Mouse (Mus musculus): Measurements from ENCODE around the gene F12.

The F12 gene

DNA sequence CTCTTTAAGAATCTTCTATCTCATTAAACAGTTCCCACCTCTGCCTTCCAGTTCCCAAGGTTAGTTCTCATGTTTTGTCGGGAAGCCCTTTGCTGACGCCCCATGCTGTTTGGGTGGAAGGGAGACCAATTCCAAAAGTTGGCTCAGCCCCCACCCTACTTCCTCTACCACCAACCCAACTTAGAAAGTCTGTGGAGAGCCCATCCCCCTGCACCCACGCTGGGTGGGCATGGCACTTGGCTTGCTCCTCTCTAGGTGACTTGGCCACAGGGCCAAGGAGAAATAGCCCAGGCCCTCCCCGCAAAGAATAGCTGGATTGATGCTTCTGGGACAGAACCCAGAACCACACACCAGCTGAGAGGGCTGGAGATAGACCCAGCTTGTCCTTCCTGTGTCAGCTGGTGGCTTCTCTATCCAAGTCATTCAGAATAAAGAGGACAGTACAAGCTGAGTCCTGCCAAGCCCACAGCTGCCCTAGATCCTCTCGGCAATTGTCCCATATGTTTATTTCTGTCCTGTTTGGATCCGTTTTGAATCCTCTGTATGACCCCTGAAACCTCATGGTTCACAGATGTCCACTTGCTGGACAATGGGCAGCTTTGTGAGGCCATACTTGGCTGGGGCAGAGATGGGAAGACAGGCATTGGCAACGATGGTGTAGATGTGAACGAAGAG lies 55.4 kb downstream of the F12 start:
- no peak for DNase-seq (ENCODE audit: low spot score in 2 of 2)

DNA sequence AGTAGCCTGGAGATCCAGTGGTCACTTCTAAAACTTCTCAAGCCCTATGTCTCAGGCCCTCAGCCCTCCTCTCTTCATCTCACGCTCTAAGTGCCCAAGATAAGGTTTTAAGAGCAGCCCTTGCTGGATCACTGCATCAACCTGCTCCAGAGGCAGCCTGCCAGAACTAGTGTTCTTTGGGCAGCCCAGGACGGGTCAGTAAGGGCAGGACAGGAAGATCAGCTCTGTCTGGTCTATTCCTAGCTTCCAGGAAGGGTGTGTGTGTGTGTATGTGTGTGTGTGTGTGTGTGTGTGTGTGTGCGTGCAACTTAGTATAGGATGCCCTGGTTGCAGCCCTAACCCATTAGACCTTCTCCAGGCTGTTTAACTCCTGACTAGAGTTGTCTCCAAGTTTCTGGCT lies 56.4 kb downstream of the F12 start:
- DNase-seq (ENCODE audit: low spot score in 2 of 2), result no peak

DNA sequence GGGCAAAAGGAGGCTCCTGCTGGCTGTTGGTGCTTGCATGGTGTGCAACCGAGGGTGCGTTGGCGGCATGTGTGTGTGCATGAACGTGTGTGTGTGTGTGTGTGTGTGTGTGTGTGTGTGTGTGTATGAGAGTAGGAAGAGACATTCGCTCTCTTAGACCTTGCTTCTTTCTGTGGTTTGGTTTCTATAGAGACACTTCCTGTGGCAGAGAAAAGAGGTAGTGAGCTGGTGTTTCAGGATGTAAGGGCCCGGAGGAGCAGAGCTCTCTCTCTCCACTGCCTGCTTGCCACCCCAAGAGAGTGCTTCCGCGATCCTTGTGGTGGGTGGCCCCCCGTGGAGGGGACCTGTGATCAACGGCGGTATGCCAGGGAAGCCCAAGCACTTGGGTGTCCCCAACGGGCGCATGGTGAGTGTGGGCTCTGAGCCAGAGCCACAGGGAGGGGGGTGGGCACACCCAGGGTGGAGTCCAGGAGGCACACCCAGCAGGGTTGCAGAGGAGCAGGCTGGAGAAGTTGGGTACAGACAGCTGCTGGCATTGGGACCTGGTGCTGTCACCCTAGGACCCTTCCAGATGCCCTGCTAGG lies 57.0 kb downstream of the F12 start, which contains the start of gene Rgs14:
Rgs14 (plus strand) TSS at position 202 of the 584 bp plus-strand sequence.
- DNase-seq (ENCODE audit: low spot score in 2 of 2), result peak; percentile 54 to 58

DNA sequence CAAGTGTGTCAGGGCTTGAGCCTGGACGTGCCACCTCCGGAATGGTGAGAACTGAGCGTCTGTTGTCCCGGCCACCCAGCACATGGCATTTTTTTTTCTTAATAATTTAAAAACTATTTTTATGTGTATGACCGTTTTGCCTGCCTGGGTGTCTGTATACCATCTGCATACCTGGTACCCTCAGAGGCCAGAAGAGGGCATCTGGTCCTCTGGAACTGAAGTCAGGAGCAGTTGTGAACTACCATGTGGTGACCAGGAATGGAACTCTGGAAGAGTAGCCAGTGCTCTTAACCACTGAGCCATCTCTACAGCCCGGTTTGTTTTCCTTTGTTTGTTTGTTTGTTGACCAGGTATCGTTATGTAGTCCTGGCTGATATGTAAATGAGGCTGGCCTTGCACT lies 58.2 kb downstream of the F12 start:
- DNase-seq (ENCODE audit: low spot score in 2 of 2), result no peak

Measured in spleen, postnatal 14 days (tissue).